Mouse (Mus musculus): ENCODE measurements around the gene Myo1g. TPM values are rescaled to one million over a fixed set of nuclear protein-coding genes. Genes with fewer than 3 reads are reported as not detected.

The Myo1g gene
- total RNA-seq (2021), result 1 to 10 TPM; 2.0 to 2.3 TPM
- long read RNA-seq, experiment 1, partial matches to known transcripts, result 1 of 1 reads
- long read RNA-seq, experiment 1, other reads (novel, unspliced or antisense), result 0 of 1 reads
- long read RNA-seq, experiment 2, result 0 reads

DNA sequence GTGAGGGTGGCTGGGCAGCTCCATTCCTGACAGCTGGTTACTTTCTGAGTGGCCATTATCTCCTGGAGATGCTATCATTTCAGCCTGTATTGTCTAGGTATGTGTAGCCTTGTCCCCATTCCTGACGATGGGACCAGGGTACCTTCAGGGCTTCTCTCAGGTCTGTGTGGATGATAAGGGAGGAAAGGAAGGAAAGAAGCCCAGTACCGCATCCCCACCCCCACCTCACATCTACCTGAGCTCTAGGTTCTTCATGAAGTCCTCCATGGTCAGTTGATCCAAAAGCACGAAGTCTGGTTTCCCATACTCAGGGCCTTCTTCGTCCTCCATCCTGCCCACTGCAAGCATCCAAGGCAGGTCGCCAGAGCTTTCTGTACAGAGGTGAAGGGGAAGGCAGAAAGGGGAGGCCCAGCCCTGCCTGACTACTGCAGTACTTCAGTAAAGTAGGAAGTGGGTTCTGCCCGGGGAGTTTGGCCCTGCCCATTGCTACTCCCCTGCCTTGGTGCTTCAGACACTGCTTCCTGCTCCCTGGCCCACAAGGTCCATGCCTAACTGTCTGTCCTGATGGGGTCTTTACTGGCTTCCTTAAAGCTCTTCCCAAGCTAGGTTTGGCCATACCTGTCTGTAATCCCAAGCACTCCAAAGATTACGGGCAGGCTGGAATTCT is at the start of gene Myo1g:
Gene Myo1g (minus strand): TSS at position 459 of the 667 bp plus-strand sequence.
- peak in 1 of 2 experiments; percentile 32 for DNase-seq

DNA sequence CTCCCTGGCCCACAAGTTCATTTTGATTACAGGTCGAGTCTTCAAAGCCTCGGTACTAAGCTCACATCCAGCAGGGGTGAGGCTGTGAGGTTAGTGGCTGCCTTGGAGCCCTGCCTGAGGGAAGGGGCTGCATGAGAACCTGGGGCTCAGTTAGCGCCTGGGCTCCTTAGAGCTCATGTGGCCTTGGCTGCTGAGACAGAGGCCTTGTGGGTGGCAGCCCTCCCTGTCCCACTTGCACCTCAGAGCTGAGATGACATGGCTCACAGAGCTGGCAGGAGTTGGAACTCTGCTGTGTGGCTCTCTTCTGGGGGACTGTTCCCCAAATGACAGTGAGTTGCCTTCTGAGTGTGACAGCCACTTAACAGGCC is 48.6 kb upstream of the Myo1g start:
- peak; percentile 70 to 71 for DNase-seq

DNA sequence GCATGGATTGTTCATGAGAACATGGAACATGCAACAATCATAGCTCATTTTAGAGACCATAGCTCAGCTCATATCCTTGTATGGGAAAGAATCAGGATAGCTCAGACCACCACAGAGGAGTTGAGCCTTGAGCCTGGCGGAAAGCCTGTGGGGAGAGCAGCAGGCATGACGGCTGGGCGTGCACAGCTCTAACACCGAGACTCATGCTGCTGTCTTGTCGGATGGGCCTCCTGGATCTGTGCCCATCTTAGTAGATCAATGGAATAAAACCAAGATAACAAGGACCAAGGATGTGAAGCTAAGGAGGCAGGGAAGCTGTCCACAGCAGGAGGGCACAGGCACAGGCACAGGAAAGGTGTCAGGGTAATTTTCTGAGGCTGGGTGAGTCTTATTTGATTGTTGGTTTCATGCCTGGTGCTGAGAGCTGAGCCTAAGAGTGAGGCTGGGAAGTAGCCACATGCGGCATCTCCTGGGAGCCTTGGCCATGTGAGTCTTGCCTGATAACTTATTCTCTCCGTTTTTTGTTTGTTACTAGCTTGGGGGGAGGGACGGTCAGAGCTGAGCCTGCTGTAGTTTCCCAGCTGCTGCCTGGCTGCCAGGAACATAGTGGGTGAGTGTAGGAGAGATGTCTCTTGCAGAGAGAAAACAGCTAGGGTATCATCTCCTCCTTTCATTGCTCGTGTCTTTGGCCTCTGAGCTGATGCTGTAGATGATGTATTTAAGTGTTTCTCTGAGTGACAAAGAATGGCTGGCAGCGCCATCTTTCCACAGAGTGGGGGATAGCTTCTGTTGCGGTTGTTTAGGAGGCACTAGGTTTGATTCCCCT is 48.0 kb upstream of the Myo1g start:
- DNase-seq, result peak; percentile 21 to 45

DNA sequence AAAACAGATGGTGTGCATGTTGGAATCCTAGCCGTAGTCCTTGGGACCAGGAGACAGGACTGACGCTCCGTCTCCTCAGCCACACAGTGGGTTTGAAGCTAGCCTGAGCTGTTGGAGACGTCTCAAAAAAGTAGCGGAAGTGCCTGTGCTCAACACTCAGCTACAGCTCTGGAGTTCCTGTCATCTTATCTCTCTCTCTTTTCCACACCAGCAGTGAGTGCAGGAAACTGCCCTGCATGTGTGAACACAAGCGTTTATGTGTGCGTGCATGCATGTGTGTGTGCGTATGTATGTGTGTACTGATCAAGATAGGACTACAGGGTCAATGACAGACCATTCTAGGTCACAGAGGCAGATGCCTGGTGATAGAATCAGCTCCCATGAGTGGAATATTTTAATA is 47.2 kb upstream of the Myo1g start:
- DNase-seq, result no peak

DNA sequence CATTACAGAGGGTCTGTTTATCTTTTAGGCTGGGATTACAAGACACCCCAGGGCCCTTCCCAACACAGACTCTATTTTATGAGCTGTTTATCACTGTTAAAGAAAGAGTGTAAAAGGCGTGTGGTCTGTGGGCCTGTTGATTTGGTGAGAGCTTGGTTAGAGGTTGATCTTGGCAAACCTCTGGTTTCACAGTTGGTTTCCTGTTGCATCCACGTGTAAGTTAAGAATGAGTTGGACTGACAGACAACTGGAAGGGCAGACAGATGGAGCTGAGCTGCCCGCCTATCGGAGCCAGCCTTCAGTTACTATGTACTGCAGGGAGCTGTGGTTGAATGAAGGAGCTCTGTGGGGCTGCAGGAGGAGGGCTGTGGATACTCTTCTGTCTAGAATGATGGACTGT is 45.7 kb upstream of the Myo1g start:
- DNase-seq, result no peak

DNA sequence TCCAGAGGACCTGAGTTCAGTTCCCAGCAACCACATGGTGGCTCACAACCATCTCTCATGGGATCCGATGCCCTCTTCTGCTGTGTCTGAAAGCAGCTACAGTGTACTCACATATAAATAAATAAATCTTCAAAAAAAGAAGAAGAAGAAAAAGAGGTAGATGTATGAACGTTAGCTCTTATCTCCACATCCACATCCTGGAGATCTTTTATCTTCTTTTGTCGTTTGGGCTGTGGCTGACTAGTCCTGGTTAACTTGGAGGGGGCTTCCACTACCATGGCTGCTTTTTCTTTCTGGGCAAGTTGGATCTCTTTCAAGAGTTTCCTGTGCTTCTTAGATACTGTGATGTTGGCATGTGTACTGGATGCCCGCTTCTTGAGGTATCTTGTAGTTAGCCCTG is 42.4 kb upstream of the Myo1g start:
- DNase-seq, result no peak

DNA sequence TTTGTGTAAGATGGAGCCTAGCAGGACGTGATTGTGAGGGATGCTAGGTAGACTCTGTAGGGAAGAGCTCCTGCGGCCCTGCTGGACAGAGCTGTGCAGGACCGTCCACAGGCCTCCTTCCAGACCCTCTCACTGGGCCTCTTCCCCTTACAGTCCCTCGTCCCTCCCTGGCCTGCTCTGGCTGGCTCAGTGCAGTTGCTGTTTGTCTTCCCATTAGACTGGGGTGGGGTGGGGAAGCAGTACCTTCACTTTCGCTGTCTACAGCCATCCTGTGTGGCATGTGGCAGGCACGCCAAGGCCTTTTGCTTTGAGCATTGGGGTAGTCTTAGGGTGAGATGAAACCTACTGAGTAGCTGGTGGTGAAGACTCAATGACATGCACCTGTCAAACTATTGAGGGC is 41.6 kb upstream of the Myo1g start:
- no peak for DNase-seq

DNA sequence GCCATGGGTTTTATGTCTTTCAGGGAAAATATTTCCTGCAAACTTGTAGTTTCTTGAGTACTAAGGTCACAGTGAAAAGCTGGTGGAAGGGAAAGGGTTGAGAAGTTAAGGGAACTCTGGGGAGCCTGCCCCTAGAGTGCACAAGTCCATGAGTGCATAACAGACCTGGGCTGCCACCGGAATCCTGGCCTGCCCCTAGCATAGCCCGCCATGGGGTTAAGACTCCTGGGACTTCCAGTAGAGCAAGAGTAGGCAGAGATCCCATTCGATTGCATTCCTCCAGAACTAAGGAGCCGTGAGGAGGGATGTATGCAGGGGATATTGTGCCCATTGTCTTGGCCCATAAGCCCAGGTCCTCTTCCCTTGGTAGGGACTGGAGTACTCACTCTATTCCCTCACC is 40.7 kb upstream of the Myo1g start:
- DNase-seq, result no peak

DNA sequence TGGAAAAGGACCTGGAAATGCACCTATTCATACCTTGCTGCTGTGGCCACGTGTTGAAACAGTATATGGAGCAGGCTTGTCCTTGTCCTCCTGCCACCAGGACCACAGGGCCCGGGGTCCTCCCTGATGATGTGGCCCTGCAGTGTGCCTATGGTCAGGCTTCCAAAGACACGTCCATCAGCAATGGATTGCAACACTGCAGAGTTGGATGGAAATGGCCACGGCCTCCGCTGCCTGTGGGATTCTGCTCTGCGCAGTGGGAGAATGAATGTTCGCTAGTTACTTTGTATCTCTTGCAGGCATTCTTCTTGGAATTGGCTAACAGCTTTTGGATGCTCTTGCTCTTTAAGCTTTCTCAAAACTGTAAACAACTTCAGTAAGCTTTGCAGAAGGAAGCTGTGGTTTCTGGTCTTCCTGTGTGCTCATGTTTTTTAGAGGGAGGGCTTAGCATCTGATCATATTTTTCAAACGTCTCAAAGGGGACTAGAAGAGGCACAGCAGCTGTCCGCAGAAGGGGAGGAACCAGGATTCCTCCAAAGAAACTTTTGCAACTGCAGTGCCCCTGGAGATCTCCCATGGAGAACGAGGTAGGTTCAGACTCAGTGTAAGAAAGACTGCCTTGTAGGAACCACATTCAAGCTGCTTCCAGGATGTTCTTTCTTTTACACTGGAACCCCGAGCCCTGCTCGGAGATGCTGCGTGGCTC is 40.0 kb upstream of the Myo1g start:
- no peak for DNase-seq

DNA sequence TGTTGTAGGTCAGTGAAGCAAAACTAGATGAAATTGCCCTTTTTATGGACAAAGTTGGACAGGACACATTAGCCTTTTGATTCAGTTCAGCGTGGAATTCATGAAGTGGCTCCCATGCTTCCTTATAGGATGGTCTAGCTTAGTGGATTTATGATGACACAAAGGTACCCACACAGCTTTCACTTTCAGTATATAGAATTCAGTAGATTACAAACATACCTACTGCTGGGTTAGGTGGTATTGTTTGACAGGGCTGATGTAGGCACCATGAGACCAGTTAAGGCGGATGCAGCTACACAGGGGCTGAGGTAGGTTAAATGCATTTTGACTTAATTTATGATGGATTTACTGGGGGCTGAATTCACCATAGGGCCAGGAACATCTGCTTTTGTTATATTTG is 39.2 kb upstream of the Myo1g start:
- no peak for DNase-seq

DNA sequence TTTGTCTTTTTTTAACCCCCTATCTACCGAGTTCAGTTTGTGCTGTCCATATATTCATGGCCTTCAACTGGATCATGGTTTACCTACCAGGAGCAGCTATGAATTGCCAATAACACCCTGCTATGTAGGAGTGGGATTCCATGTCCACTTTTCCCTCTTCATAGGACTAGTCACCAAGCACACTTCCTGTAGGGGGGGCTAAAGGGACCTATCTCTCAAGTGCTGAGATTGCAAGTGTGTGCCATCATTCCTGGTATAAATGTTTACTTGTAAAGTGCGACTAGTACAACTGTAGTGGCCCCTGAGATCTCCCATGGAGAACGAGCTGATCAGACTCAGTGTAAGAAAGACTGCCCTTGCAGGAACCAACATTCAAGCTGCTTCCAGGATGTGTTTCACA is 37.5 kb upstream of the Myo1g start:
- DNase-seq, result no peak

DNA sequence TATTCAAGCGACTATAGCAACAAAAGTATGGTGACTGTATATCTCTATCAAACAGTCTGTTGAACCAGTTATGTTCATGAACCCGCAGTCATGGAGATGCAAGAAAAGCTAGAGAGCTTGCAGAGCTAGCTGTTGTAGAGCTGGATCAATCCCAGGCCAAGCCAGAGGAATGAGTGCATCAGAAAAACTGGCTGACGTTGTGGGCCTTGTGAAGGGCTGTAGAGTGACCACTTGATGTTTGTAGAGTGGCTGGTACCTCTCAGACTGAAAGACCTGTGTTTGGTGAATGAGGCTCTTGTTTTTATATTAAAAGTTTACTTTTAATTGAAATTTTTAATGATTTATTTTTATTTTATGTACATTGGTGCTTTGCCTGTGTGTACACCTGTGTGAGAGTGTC is 29.4 kb upstream of the Myo1g start:
- no peak for DNase-seq

DNA sequence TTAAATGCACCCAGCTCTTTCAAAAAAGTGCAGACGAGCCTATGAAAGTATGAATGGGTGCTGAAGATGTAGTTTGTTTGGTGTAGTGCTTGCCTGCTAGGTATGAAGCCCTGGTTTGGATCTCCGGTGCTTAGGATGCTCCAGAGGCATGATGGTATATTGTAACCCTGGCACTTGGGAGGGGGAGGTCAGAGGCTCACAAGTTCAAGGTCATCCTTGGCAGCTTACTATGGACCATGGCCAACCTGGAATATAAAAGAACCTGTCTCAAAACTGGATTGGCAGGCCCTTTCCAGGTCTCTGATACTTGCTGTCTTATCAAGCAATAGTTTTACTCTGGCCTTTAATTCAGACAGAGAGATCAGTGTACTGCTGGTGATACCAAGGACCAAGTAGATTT is 29.0 kb upstream of the Myo1g start:
- DNase-seq, result no peak

DNA sequence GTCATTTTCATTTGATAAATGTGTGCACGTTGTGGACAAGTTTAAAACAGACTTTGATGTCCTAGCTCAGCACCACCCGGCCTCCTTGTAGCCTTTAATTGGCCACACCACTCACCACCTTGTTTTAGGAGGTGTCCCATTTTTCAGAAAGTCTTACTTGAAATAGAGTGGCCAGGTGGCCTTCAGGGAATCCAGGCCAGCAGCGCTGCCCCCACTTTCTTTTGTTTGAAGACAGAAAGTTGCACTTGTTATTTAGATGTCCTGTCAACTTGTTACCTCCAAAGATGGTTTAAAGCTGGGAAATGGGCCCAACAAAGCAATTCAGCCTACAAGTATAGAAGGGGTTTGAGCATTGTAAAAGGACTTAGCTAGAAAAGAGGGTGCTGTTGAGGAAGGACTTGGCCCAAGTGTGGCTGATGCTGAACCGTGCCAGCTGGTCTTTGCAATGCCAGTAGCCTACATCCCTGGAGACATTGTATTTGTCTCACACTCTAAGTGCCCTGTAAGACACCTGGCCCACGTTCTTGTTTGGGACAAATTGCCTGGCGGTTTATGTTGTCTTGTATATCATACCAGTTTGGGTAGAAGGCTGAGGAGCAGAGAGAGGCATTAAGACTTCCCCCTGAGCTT is 27.0 kb upstream of the Myo1g start:
- peak in 1 of 2 experiments; percentile 33 for DNase-seq

DNA sequence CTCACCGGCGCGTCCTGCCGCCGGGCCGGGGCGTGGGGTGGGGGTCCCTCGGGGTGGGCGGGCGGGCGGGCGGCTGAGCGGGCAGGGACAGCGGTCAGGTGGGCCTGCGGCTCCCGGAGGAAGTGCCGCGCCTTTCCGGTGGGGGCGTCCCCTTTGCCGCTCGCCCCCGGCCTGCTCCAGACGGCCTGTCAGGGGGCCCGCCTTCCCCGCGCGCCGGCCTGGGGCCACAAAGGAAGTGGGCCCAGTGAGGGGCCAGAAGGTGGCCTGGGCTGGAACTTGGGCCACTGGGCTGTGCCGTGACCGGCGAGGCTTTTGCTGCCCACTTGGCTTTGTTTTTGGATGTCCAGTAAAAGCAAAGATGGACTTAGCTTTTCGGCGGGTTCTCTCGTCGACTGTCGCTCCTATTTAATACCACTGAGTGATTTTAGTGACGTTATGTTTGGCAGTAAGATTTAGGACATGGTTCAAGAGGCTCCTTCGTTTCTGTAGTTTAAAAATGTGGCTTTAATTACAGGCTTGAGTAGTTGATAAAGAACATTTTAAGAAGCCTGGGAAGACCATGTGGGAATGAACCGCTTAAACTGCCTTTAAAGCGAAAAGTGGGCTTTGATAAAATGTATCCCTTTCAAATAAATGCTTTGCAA is 26.4 kb upstream of the Myo1g start:
- peak; percentile 76 to 85 for DNase-seq

DNA sequence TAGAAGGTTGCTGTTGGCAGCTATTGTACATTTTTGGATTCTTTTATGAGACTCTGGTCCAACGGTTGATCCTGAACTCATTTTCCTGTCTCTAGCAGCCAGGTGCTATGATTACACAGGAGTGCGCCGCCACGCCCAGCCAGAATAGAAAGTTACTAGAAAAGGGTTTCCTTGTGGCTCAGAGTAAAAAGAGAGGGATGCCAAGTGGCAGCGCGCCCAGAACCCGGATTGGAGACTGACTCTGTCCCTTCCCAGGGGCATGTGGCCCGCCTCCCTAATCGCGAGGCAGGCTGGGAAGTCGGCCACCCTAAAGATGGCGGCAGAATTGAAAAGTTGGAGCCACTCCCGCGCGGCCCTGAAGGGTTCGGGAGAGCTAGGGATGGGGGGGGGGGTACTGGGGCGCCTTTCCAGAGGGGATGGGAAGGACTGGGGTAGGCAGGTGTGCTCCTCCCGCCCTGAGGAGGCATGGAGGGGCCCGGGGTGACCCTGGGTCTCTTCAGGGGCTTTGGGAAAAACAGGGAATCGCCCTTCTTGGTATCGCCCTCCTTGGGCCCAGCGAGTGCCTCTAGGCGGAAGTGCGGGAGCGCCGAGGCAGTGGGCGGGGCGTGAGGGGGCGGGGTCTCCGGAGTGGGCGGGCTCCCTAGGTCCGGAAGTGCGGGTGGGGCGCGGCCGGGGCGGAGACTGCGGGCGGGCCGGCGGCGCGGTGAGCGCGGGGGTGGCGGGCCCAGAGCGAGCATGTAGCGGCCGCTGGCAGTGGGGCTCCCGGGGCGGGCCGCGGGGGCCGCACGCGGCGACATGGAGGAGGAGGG is 25.6 kb upstream of the Myo1g start, which contains the start of gene Ccm2:
Gene Ccm2 (plus strand): TSS at position 683 of the 809 bp plus-strand sequence.
- DNase-seq, result peak; percentile 99

DNA sequence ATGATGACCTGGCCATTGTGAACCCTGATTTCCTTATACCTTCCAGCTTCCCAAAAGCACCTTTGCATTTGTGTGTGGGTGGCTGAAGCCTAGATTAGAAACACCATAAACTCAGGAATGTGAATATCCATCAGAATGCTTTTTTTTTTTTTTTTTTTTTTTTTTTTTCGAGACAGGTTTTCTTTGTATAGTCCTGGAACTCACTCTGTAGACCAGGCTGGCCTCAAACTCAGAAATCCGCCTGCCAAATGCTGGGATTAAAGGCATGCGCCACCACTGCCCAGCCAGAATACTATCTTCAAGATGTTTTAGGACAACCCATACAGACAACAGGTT is 25.1 kb upstream of the Myo1g start:
- no peak for DNase-seq

DNA sequence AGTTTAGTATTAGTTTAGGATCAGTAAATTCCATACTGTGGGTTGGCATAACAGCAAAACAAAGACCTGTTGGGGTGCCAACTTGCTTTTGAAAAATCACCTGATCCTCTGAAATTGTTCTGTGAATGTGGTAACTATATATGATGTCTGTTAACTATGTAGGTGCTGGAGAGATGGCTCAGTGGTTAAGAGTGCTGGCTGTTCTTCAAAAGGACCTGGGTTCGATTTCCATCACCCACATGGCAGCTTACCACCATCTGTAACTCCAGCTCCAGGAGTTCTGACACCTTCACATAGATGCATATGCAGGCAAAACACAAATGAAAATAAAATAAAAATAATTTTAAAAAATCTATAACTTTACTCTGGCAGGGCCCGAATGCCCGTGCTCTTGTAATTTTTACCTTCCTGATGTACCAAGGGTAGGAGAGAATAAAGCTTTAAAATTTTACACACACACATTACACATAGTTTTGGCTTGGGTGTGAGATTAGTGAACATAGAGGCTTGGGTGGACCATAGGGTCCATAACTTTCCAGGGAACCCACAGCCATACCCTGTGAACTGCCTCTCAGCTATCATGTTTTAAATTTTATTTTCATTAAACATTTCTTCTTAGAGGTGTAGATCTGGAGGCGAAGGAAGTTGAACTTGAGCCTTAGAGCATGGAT is 24.6 kb upstream of the Myo1g start:
- DNase-seq, result no peak

DNA sequence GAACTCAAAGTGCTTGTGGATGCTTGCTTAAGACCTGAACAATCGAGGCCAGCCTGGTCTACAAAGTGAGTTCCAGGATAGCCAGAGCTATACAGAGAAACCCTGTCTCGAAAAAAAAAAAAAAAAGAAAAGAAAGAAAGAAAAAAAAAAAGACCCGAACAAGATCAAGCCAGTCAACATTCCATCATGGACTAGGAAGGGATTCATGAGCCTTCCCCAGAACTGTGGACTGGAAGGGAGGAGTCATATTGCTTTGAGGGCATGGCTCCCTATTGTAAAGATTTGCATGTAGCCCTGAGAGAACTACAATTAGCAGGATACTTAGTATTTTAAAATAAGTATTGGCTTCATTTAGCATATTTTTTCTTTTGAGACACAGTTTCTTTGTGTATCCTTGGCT is 23.9 kb upstream of the Myo1g start:
- no peak for DNase-seq

DNA sequence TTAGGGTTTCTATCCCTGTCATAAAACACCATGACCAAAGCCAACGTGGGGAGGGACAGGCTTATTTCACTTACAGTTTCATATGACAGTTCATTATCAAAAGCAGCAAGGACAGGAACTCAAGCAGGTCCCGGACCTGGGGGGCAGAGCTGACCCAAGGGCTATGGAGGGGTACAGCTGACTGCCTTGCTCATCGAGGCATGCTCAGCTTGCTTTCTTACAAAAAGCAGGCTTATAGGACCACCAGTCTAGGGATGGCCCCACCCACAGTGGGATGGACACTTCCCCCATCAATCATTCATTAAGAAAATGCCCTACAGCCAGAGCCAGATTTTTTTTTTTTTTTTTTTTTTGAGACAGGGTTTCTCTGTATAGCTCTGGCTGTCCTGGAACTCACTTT is 10.0 kb upstream of the Myo1g start:
- DNase-seq, result no peak

DNA sequence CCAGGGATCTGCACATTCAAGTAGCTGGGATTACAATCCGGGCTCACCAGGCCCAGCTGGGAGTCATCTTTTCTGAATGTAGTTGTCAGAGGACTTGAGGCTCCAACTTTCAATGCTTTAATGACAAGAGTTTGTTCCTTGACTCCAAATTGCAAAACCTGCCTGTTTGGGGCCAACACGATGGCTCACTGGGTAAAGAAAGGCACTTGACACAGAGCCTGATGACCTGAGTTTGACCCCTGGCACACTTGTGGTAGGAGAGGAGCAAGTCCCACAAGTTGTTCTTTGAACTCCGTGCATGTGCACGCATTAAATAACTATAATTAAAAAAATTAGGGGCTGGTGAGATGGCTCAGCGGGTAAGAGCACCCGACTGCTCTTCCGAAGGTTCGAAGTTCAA is 9.2 kb upstream of the Myo1g start:
- peak in 1 of 2 experiments; percentile 13 for DNase-seq
